Mouse (Mus musculus): ENCODE data around the gene Txk. TPM values are rescaled to one million over a fixed set of nuclear protein-coding genes. Genes with fewer than 3 reads are reported as not detected.
A peak's percentile ranks its signal among the peaks of the same experiment; 100 is the strongest.

Txk gene
- polyA plus RNA-seq, 1 experiment from 2014 or later, result 0.03 TPM

DNA sequence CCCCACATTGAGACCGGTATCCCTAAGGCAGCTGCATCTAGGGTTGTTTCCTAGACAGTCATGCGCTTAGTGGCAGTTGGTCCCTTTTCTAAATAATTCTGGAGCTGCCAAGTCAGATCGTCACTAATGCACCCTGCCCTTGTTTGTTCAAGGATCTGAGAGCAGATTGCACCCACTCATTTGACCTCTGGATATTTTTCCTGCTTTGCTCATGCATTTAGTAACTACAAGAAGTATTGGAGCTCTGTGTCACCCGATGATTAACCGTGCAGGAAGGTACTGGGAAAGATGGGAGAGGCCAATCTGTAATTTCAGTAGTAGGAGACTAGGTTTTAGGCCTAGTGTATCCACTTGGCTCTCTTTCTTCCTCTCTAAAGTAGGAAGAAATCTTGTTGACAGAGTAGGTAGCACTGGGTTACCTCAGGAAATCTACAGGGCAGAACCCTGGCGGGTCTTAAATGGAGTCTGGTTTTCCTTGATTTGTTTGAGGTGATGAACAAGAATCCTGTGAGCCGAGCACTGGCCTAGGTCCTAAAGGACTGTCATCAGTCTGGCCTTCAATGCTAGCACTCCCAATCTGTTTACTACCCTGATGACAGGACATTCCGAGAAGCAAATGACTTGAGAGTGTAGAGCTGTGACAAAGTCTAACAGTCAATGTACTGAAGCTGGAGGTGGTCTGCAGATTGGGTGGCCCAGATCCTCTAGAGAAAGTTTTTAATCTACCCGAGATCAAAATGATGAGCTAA is 103.4 kb downstream of the Txk start:
- no peak overlapping the region for H3K4me2 ChIP-seq (ENCODE audit: low read depth, severe bottlenecking)
- no peak overlapping the region for H3K27ac ChIP-seq (replicated peaks; ENCODE audit: low read depth, low read length)
- WGBS, result 79% methylated on average over 9 of the region's 9 CpGs
- no peaks in the 10 kb centered on the region for H3K36me3 ChIP-seq (ENCODE audit: control insufficient read depth, insufficient read depth, low read length)
- H3K9ac ChIP-seq (ENCODE audit: low read length), result no peak overlapping the region
- ATAC-seq (ENCODE audit: insufficient number of reproducible peaks, low FRiP score, low TSS enrichment, low read depth) (no peak), DNase-seq (ENCODE audit: low spot score) (no peak)
- H3K9me3 ChIP-seq (ENCODE audit: control insufficient read depth, low read length), result no peaks in the 10 kb centered on the region
- H3K4me3 ChIP-seq (ENCODE audit: low read depth, low read length), result no peak overlapping the region
- no peaks in the 10 kb centered on the region for H3K4me1 ChIP-seq (ENCODE audit: control insufficient read depth, insufficient read depth, low read length)
- H3K27me3 ChIP-seq (ENCODE audit: control insufficient read depth, insufficient read depth, low read length), result peaks cover 6% of the 10 kb centered on the region; the same call in 1 of the 2 replicates

- DNase-seq (ENCODE audit: low spot score) (peak; percentile 38), ATAC-seq (ENCODE audit: insufficient number of reproducible peaks, low FRiP score, low TSS enrichment, low read depth) (peak; percentile 52)
- no peak overlapping the region for H3K27ac ChIP-seq (replicated peaks; ENCODE audit: low read depth, low read length)
- H3K36me3 ChIP-seq (ENCODE audit: control insufficient read depth, insufficient read depth, low read length), result no peaks in the 10 kb centered on the region
- peak overlapping the region; percentile 49 for H3K4me3 ChIP-seq (ENCODE audit: low read depth, low read length)
- H3K4me1 ChIP-seq (ENCODE audit: control insufficient read depth, insufficient read depth, low read length), result no peaks in the 10 kb centered on the region
- no peaks in the 10 kb centered on the region for H3K9me3 ChIP-seq (ENCODE audit: control insufficient read depth, low read length)
- 6% methylated on average over 18 of the region's 18 CpGs for WGBS
- H3K9ac ChIP-seq (ENCODE audit: low read length), result no peak overlapping the region
- H3K27me3 ChIP-seq (ENCODE audit: control insufficient read depth, insufficient read depth, low read length), result peaks cover 6% of the 10 kb centered on the region; the same call in 1 of the 2 replicates
- peak overlapping the region; percentile 89 for H3K4me2 ChIP-seq (ENCODE audit: low read depth, severe bottlenecking)
These were observed 104.5 kb downstream of the Txk start for GRCm38 (mm10) chr5:72647958-72648595.

GRCm38 (mm10) chr5:72647418-72647907 is 105.1 kb downstream of the Txk start, which contains the start of gene Nipal1:
TSS of gene Nipal1 (plus strand) at chr5:72647795.
- H3K27ac ChIP-seq (replicated peaks; ENCODE audit: low read depth, low read length), result no peak within 1 kb of the TSS
- no peaks in the 10 kb centered on the region for H3K36me3 ChIP-seq (ENCODE audit: control insufficient read depth, insufficient read depth, low read length)
- H3K9ac ChIP-seq (ENCODE audit: low read length), result no peak within 1 kb of the TSS
- DNase-seq (ENCODE audit: low spot score), result peak; percentile 83
- H3K27me3 ChIP-seq (ENCODE audit: control insufficient read depth, insufficient read depth, low read length), result peaks cover 6% of the 10 kb centered on the region; the same call in 1 of the 2 replicates
- ATAC-seq (ENCODE audit: insufficient number of reproducible peaks, low FRiP score, low TSS enrichment, low read depth), result peak; percentile 93
- peak within 1 kb of the TSS; percentile 89 for H3K4me2 ChIP-seq (ENCODE audit: low read depth, severe bottlenecking)
- 1% methylated on average over 25 of the region's 25 CpGs for WGBS
- no peaks in the 10 kb centered on the region for H3K9me3 ChIP-seq (ENCODE audit: control insufficient read depth, low read length)
- peak within 1 kb of the TSS; percentile 49 for H3K4me3 ChIP-seq (ENCODE audit: low read depth, low read length)
- H3K4me1 ChIP-seq (ENCODE audit: control insufficient read depth, insufficient read depth, low read length), result no peaks in the 10 kb centered on the region

GRCm38 (mm10) chr5:72646996-72647395 is 105.6 kb downstream of the Txk start:
- 27% methylated on average over 10 of the region's 10 CpGs for WGBS
- H3K4me3 ChIP-seq (ENCODE audit: low read depth, low read length), result peak overlapping the region; percentile 49
- no peak overlapping the region for H3K9ac ChIP-seq (ENCODE audit: low read length)
- peaks cover 6% of the 10 kb centered on the region; the same call in 1 of the 2 replicates for H3K27me3 ChIP-seq (ENCODE audit: control insufficient read depth, insufficient read depth, low read length)
- no peaks in the 10 kb centered on the region for H3K9me3 ChIP-seq (ENCODE audit: control insufficient read depth, low read length)
- ATAC-seq (ENCODE audit: insufficient number of reproducible peaks, low FRiP score, low TSS enrichment, low read depth) (no peak), DNase-seq (ENCODE audit: low spot score) (no peak)
- H3K27ac ChIP-seq (replicated peaks; ENCODE audit: low read depth, low read length), result no peak overlapping the region
- H3K36me3 ChIP-seq (ENCODE audit: control insufficient read depth, insufficient read depth, low read length), result no peaks in the 10 kb centered on the region
- no peaks in the 10 kb centered on the region for H3K4me1 ChIP-seq (ENCODE audit: control insufficient read depth, insufficient read depth, low read length)
- peak overlapping the region; percentile 89 for H3K4me2 ChIP-seq (ENCODE audit: low read depth, severe bottlenecking)

DNA sequence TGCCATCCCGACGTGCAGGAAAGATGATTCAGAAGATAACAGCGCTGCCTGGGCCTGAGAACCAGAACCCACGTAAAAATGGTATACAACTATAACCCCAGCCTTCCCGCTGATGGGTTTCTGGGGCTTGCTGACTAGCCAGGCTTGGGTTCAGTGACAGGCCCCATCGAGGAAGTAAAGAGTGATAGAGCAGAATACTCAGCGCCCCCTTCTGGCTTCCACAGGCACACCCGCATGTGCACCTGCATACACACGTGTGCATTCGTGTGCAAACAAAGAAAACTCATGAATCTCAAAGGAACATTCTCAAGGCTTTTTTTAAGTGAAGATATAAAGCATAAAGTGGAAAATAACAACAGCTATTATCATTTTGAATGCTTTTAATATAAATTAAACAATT is 106.4 kb downstream of the Txk start:
- no peak overlapping the region for H3K4me3 ChIP-seq (ENCODE audit: low read depth, low read length)
- WGBS, result 40% methylated on average over 10 of the region's 10 CpGs
- H3K9ac ChIP-seq (ENCODE audit: low read length), result no peak overlapping the region
- no peak overlapping the region for H3K27ac ChIP-seq (replicated peaks; ENCODE audit: low read depth, low read length)
- ATAC-seq (ENCODE audit: insufficient number of reproducible peaks, low FRiP score, low TSS enrichment, low read depth) (no peak), DNase-seq (ENCODE audit: low spot score) (peak; percentile 42)
- H3K36me3 ChIP-seq (ENCODE audit: control insufficient read depth, insufficient read depth, low read length), result no peaks in the 10 kb centered on the region
- peaks cover 6% of the 10 kb centered on the region; the same call in 1 of the 2 replicates for H3K27me3 ChIP-seq (ENCODE audit: control insufficient read depth, insufficient read depth, low read length)
- H3K9me3 ChIP-seq (ENCODE audit: control insufficient read depth, low read length), result no peaks in the 10 kb centered on the region
- no peaks in the 10 kb centered on the region for H3K4me1 ChIP-seq (ENCODE audit: control insufficient read depth, insufficient read depth, low read length)
- no peak overlapping the region for H3K4me2 ChIP-seq (ENCODE audit: low read depth, severe bottlenecking)

Other genes starting within 250 kb of the Txk start
- gene Corin, start 248.3 kb downstream of the Txk start, polyA plus RNA-seq (2014; fragmentation: Nextera tagmentation; extraction: Ambion mirVana), result 0.75 and 1.4 TPM in 2 replicates
- 27.0 and 28.6 TPM in 2 replicates for gene Nfxl1, start 193.1 kb downstream of the Txk start, polyA plus RNA-seq (2014; fragmentation: Nextera tagmentation; extraction: Ambion mirVana)
- 0.55 and 1.3 TPM in 2 replicates for gene Zar1, start 171.5 kb downstream of the Txk start, polyA plus RNA-seq (2014; fragmentation: Nextera tagmentation; extraction: Ambion mirVana)
- 0.81 and 1.6 TPM in 2 replicates for gene Gm5868, start 165.2 kb downstream of the Txk start, polyA plus RNA-seq (2014; fragmentation: Nextera tagmentation; extraction: Ambion mirVana)
- not detected in 2 replicates for gene Cnga1, start 108.5 kb downstream of the Txk start, polyA plus RNA-seq (2014; fragmentation: Nextera tagmentation; extraction: Ambion mirVana)
- gene Nipal1, start 105.0 kb downstream of the Txk start, polyA plus RNA-seq (2014; fragmentation: Nextera tagmentation; extraction: Ambion mirVana), result 0.21 and 0.41 TPM in 2 replicates
- gene Tec, start 115.7 kb upstream of the Txk start, polyA plus RNA-seq (2014; fragmentation: Nextera tagmentation; extraction: Ambion mirVana), result 2.3 and 2.5 TPM in 2 replicates
- 21.6 and 23.9 TPM in 2 replicates for gene Slain2, start 161.5 kb upstream of the Txk start, polyA plus RNA-seq (2014; fragmentation: Nextera tagmentation; extraction: Ambion mirVana)
- not detected in 2 replicates for gene Gm10135, start 221.9 kb upstream of the Txk start, polyA plus RNA-seq (2014; fragmentation: Nextera tagmentation; extraction: Ambion mirVana)